Mouse (Mus musculus) cerebellum, postnatal 25 days (tissue): ENCODE data around the gene Mrpl40.
"Not testable (repeated sequence)": the region's sequence is repeated elsewhere in the genome, so short reads cannot be mapped to it uniquely, and the experiment has no call there.

Experiments used
- DNase-seq, 2 experiments: peaks; one replicate each; pipeline ENCODE4 v3.0.0; 2021; ENCODE audit warnings: mixed read lengths in 2 of 2

The Mrpl40 gene

GRCm38 (mm10) chr16:18876442-18877308 lies at the start of gene Mrpl40, which contains the start of gene Hira:
Gene Mrpl40 (minus strand): TSS chr16:18876862.
Gene Hira (plus strand): TSS chr16:18877037.
- peak; percentile 97 for DNase-seq

- no peak for DNase-seq
Observed at GRCm38 (mm10) chr16:18921771-18922170, 45.1 kb upstream of the Mrpl40 start.

GRCm38 (mm10) chr16:18916064-18916463 lies 39.4 kb upstream of the Mrpl40 start:
- no peak for DNase-seq

- DNase-seq = no peak
Observed at GRCm38 (mm10) chr16:18905648-18906047, 29.0 kb upstream of the Mrpl40 start.

DNA sequence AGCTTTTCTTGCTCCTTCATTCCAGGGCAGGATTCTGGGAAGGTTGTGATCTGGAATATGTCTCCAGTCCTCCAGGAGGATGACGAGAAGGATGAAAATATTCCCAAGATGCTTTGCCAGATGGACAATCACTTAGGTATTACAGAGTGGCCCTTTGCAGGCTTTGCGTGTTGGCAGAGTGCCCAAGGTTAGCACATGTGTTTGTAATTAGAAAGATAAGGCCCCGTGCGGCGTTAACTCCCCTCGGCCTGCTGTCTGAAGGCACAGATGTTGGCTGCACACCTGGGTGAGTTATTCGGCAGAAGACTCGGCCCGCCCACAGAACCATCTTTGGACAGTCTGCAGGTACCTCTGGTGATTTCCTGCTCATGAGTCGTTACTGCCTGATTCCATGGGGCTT lies 19.8 kb upstream of the Mrpl40 start:
- DNase-seq = peak in 1 of 2 experiments; percentile 15

GRCm38 (mm10) chr16:18895249-18895648 lies 18.6 kb upstream of the Mrpl40 start:
- DNase-seq = no peak

DNA sequence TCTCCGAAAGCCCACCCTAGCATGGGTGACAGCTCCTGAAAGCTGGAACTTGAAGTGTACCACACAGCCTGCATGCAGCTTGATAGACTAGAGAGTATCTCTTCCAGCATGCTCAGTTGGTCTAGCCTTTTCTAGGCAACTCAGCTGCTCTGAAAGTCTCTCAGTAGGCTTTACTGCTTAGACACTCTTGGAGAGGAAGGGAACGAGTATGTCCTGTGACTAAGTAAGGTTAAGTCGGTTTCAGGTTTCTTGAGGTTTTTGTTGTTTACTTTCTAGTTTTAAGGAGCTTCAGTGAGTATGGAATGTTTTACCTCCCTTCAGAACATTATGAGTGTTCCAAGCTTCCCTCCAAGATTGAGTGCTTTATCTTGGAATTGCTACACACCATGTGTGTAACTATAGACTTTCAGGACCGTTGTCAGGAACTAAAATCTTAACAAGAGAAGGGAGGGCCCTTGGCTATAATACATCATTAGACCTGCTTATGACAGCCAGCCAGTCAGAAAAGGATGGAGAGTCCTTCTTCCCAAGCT lies 17.2 kb upstream of the Mrpl40 start:
- no peak for DNase-seq

GRCm38 (mm10) chr16:18884044-18884443 lies 7.4 kb upstream of the Mrpl40 start:
- DNase-seq = no peak

DNA sequence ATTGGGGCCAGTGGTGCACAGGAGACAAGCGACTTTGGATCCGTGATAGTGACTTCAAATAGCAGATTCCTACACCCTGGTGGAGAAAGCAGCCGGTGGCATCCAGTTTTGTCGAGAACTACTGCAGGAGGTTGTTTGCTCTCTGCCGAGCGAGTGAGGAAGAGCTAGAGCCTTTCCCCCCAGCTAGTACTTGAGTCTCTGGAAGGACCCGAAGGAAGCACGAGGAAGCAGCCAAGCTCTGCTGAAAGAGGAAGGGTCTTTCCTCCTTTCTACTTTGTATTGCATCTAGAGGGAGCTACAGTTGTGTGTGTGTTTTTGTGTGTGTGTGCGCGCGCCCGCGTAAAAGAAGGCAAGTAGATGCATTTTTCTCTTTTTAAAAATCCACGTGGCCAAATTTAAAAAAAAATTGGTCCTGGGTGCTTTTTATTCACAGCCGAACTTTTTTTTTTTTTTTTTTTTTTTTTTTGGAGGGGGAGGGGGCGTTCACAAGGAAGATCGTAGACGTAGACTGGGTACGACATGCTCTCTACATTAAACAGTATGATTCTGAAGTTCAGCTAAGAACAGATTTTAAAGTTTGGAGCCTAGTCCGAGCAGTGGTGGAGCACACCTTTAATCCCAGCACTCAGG lies 1.5 kb upstream of the Mrpl40 start:
- no peak for DNase-seq

DNA sequence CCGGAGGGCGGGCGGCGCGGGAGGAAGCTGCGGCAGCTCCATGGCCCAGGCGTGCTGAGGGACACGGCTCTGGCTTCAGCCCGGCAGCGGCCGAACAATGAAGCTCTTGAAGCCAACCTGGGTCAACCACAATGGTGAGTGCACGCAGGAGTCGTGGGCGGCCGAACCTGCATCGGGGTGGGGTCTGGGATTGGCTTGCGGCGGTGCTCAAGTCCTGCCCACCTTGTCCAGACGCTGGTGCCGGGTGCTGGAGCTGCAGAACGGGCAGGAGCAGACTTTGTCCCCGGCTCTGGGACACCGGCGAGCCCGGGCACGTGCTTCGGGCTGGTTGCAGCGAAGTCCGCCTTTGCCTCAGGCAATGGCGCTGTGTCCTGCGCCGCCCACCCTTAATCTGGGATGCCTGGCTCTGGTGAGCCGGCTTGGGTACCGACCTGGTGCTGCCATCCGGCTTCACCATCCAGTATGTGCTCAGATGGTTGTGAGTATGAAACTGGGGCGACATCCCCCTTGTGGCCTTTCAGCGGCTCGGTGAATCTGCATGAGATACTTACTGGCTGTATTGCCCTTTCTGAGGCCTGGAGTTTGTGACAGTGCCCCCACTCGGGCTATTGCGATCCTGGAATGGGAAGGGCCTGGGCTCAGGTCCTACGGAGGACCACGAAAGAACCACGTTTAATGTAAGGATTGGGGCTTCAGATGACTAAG lies 876 bp upstream of the Mrpl40 start:
- DNase-seq = peak in 1 of 2 experiments; percentile 59

- no peak for DNase-seq
Observed at GRCm38 (mm10) chr16:18876091-18876441, 596 bp downstream of the Mrpl40 start.

DNA sequence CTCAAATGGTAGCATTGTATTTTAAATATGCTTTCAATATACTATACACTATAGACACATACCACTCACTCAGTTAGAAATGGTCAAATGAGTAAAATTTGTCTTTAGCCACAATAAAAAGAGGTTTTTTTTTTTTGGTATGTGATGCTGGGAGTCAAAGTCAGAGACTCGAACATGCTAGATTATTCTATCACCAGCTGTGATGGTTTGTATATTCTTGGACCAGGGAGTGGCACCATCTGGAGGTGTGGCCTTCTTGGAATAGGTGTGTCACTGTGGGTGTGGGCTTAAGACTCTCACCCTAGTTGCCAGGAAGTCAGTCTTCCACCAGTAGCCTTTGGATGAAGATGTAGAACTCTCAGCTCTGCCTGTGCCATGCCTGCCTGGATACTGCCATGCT lies 6.2 kb downstream of the Mrpl40 start:
- not testable (repeated sequence) for DNase-seq

GRCm38 (mm10) chr16:18860186-18860585 lies 16.5 kb downstream of the Mrpl40 start:
- peak; percentile 33 to 49 for DNase-seq

GRCm38 (mm10) chr16:18858551-18858950 lies 18.1 kb downstream of the Mrpl40 start:
- DNase-seq = peak; percentile 47 to 66

GRCm38 (mm10) chr16:18849521-18850190 lies 27.0 kb downstream of the Mrpl40 start:
- not testable (repeated sequence) for DNase-seq

DNA sequence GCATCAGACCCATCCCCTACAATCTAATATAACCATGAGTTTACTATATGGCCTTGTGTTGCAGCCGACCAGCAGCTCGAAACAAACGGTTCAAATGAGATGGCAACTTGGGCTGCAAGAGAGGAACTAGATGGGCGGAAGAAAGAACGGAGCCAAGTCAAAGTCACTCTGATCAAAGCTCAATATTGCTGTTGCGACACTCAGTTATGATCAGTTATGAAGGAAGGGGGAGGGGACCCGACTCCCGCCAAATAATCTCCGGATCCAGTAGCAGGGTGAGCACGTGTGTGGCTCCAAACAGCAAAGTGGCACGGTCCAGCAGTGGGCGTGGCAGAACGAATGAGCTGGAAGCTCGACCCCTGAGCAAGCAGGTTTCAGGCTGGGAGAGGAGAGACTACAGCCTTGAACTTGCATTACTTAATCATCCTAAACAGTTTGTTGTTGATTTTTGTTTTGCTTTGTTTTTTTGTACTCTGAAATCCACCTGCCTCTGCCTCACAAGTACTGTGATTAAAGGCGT lies 30.3 kb downstream of the Mrpl40 start:
- DNase-seq = no peak

GRCm38 (mm10) chr16:18838346-18838745 lies 38.3 kb downstream of the Mrpl40 start:
- DNase-seq = peak in 1 of 2 experiments; percentile 11

DNA sequence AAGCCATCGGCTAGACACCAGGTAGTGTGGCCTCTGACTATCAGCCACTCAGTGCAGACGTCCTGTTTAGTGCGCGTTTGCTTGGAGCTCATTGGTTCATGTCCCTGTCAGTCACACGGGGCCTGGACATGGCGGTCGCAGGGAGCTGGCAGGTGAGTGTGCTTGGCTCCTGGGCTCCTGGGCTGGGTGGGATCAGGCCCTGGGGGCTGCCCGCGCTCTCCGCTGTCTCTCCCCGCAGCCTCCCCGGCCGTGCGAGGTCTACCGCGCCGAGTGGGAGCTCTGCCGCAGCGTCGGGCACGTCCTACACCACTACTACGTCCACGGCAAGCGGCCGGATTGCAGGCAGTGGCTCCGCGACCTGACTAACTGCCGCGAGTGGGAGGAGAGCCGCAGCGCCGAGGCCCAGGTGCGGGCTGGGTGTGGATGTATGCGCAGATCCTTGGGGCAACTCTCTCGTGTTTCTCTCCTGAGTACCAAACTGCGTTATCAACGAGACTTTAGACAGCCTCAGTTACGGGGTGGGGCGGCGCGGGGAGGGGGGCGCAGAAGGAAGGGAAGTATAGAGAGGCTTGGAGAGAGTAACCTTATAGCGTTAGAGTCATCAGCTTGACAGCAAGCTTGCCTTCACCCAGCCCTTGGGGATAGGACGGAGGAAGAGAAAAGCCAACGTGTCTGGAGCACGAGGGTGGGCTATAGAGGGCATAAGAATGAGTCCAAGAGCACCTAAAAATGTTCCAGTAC lies 40.0 kb downstream of the Mrpl40 start, which contains the start of the genes 2510002D24Rik and Gm28539:
2510002D24Rik (plus strand) TSS at position 111 of the 741 bp plus-strand sequence.
Gm28539 (plus strand) TSS at position 117 of the 741 bp plus-strand sequence.
- peak; percentile 98 for DNase-seq

GRCm38 (mm10) chr16:18836073-18836467 lies 40.6 kb downstream of the Mrpl40 start:
- DNase-seq = no peak

DNA sequence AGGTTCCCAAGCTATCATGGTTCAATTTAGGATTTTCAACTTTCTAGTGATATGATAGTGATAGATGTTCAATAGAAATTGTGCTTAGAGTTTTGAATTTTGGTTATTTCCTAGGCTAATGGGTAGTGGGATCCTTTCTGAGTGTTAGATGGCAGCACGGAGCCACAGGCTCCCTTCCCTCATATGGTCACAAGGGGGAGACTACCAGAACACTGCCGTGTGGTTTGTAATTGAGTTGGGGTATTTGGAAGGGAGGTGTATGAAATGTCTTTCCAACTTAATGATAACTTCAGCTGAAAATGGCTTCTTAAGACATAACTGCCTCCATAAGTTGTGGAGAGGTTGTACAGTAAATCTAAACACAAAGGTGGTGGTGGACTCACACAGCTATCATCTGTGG lies 43.2 kb downstream of the Mrpl40 start:
- no peak for DNase-seq

GRCm38 (mm10) chr16:18829102-18829501 lies 47.6 kb downstream of the Mrpl40 start:
- no peak for DNase-seq
